Mouse (Mus musculus) liver, adult 2 months (tissue): Measurements from ENCODE around the gene Inca1. TPM values are rescaled to one million over a fixed set of nuclear protein-coding genes. Genes with fewer than 3 reads are reported as not detected.

Experiments used
- DNase-seq: peaks from one replicate; pipeline ENCODE4 v3.0.0-alpha.2; 2011; ENCODE audit warnings: low read depth, low spot score; ENCODE audit errors: extremely low read depth
- H3K27ac ChIP-seq: fragments of 200-500 bp; replicated peaks from 2 replicates; pipeline ENCODE4 v1.5.1; 2012; ENCODE audit warnings: low read depth, mild to moderate bottlenecking, control low read depth, inconsistent platforms, low read length; ENCODE audit not compliant: insufficient read depth
- H3K27me3 ChIP-seq: fragments of 200-500 bp; 2 replicates; pipeline ENCODE4 v1.6.1; 2012; ENCODE audit warnings: mild to moderate bottlenecking, moderate library complexity, low read length, inconsistent platforms; ENCODE audit not compliant: control insufficient read depth, insufficient read depth
- H3K36me3 ChIP-seq: fragments of 200-500 bp; 2 replicates; pipeline ENCODE4 v1.6.1; 2012; ENCODE audit warnings: low read length, inconsistent platforms; ENCODE audit not compliant: control insufficient read depth, insufficient read depth
- H3K4me1 ChIP-seq: fragments of 200-500 bp; 2 replicates; pipeline ENCODE4 v1.6.1; 2011; ENCODE audit warnings: low read length; ENCODE audit not compliant: control insufficient read depth, insufficient read depth
- H3K4me3 ChIP-seq: fragments of 200-500 bp; 2 replicates; pipeline ENCODE4 v1.5.1; 2011; ENCODE audit warnings: low read depth, mild to moderate bottlenecking, control low read depth, low read length, moderate library complexity; ENCODE audit not compliant: insufficient read depth
- H3K79me2 ChIP-seq: fragments of 200-500 bp; 2 replicates; pipeline ENCODE4 v1.6.1; 2012; ENCODE audit warnings: inconsistent platforms, mild to moderate bottlenecking, low read length, moderate library complexity; ENCODE audit not compliant: control insufficient read depth, insufficient read depth
- H3K9ac ChIP-seq: fragments of 200-500 bp; 2 replicates; pipeline ENCODE4 v1.6.1; 2012; ENCODE audit warnings: low read depth, mild to moderate bottlenecking, control low read depth, inconsistent platforms, low read length
- CTCF ChIP-seq: fragments of 200-500 bp; IDR thresholded peaks from 2 replicates; pipeline ENCODE4 v1.5.1; 2011; ENCODE audit warnings: low read depth, low read length, control low read depth
- POLR2A ChIP-seq: fragments of 200-500 bp; IDR thresholded peaks from 2 replicates; pipeline ENCODE4 v1.6.1; 2011; ENCODE audit warnings: low read length, control low read depth; ENCODE audit not compliant: insufficient read depth; ENCODE audit errors: extremely low read depth
- WGBS: fragments of 180-500 bp; shearing (Covaris S2); methylation state at CpG from one replicate; pipeline ENCODE4 v1.1.7; 2018; 5-methylcytosine and 5-hydroxymethylcytosine counted together
- polyA plus RNA-seq: library from polyadenylated mRNA; depleted of rRNA; stranded (reverse); fragments of >200 nt; gene quantifications from 2 replicates; pipeline ENCODE4 v1.2.3, GENCODE M21; 2012
- total RNA-seq: library from RNA; depleted of rRNA; stranded (reverse); fragments of >200 nt; gene quantifications from 2 replicates; pipeline ENCODE4 v1.2.3, GENCODE M21; 2014

Gene Inca1
- total and polyA plus RNA-seq, 2 experiments: 18.4 to 29.9 TPM

DNA sequence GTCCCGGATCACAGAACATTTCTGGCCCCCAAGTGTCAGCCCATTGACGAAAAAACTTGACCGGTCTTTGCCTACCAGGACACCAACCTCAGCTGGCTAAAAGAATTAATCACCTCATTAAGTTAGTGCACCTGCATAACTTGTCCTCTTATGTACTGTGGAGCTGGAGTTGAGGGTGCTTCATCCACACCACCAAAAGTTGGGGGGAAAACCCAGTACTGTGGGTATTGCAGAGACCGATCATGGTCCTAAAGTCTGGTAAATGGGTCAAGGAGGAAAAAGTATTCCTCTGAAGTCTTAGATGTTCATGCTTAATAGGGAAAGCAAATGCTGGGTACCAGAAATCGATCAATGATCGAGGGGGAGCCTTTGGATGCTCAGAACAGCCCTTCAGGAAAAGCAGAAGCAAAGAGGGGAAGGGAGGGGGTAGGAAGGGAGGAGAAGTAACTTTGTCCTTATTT lies 47.0 kb downstream of the Inca1 start:
- Histone ChIP-seq H3K9ac (peak overlapping the region; percentile 98), H3K27me3 (no peaks in the 10 kb centered on the region), H3K27ac (peak overlapping the region; percentile 42), H3K79me2 (peaks cover 30% of the 10 kb centered on the region), H3K4me1 (peaks cover 23% of the 10 kb centered on the region), H3K36me3 (peaks cover 36% of the 10 kb centered on the region), H3K4me3 (peak overlapping the region; percentile 96)
- no peak for DNase-seq
- TF ChIP-seq POLR2A (no peak), CTCF (no peak)
- 20% methylated on average over 6 of the region's 6 CpGs for WGBS

GRCm38 (mm10) chr11:70652029-70652883 lies 47.7 kb downstream of the Inca1 start:
- peaks cover 23% of the 10 kb centered on the region for H3K4me1 ChIP-seq
- TF ChIP-seq CTCF: no peak
- no peak for TF ChIP-seq POLR2A
- peaks cover 34% of the 10 kb centered on the region for H3K79me2 ChIP-seq
- peak overlapping the region; percentile 96 for H3K4me3 ChIP-seq
- peak overlapping the region; percentile 42 for H3K27ac ChIP-seq
- no peak for DNase-seq
- peaks cover 36% of the 10 kb centered on the region for H3K36me3 ChIP-seq
- WGBS: 22% methylated on average over 12 of the region's 12 CpGs
- H3K9ac ChIP-seq: peak overlapping the region; percentile 98
- H3K27me3 ChIP-seq: no peaks in the 10 kb centered on the region

DNA sequence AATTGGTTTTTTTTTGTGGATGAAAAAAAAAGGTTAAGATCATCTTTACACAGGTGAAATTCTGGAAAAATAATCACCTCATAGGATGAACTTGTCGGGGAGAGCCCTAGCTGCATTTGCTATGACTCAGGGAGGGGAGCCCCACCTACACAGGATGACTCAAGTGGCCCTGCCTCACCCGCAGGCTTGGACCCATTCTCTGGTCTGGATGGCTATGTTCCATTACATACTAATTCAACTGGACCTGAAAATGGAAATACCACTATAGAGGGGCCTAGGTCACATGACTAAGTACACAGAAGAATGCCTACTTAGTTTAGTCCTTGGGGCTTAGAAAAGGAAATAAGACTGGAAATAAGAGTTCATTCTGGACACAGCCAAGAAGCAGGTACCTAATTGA lies 48.6 kb downstream of the Inca1 start:
- DNase-seq: no peak
- Histone ChIP-seq H3K79me2 (peaks cover 38% of the 10 kb centered on the region), H3K4me3 (no peak overlapping the region), H3K36me3 (peaks cover 36% of the 10 kb centered on the region), H3K27ac (no peak overlapping the region), H3K9ac (no peak overlapping the region), H3K27me3 (no peaks in the 10 kb centered on the region), H3K4me1 (peaks cover 21% of the 10 kb centered on the region)
- TF ChIP-seq CTCF (no peak), POLR2A (no peak)
- WGBS: 40% methylated on average over 2 of the region's 2 CpGs

DNA sequence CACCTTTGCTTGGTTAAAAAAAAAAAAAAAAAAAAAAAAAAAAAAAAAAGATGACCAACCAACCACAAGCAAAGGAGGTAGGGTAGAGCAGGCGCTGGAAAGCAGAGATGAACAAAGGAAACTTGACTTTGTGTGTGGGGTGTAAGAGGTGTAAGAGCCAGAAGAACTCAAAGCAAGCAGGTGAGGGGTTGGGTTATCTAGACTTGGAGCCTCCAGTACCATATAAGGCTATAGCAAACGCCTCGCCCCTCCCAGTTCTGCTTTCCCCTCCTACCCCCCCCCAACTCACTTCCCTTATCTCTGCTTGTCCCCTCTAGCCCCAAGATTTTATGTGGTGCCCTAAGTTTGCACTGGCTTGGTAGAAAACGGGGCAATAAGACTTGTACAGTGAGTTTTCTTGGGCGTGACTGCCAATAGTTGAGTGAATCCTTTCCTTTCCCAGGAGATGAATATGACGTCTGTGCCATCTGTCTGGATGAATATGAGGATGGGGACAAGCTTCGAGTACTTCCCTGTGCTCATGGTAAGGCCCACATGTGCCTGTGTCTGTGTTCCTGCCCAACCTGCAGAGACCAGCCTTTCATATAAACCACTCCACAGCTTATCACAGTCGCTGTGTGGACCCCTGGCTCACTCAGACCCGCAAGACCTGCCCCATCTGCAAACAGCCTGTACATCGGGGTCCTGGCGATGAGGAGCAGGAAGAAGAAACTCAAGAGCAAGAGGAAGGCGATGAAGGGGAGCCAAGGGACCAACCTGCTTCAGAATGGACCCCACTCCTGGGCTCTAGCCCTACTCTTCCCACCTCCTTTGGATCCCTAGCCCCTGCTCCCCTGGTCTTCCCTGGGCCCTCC lies 49.4 kb downstream of the Inca1 start:
- H3K27ac ChIP-seq: no peak overlapping the region
- no peak overlapping the region; the same call in 1 of the 2 replicates for H3K9ac ChIP-seq
- no peaks in the 10 kb centered on the region for H3K27me3 ChIP-seq
- H3K36me3 ChIP-seq: peaks cover 36% of the 10 kb centered on the region
- no peak for DNase-seq
- no peak overlapping the region for H3K4me3 ChIP-seq
- TF ChIP-seq CTCF (no peak), POLR2A (no peak)
- 71% methylated on average over 12 of the region's 12 CpGs for WGBS
- H3K79me2 ChIP-seq: peaks cover 39% of the 10 kb centered on the region
- peaks cover 29% of the 10 kb centered on the region for H3K4me1 ChIP-seq

GRCm38 (mm10) chr11:70649185-70649734 lies 50.7 kb downstream of the Inca1 start:
- H3K36me3 ChIP-seq: peaks cover 38% of the 10 kb centered on the region

More at GRCm38 (mm10) chr11:70649185-70649734, 50.7 kb downstream of the Inca1 start:
- Histone ChIP-seq H3K4me3 (no peak overlapping the region), H3K79me2 (peaks cover 37% of the 10 kb centered on the region), H3K27ac (peak overlapping the region; percentile 13; the same call in 1 of the 2 replicates), H3K4me1 (peaks cover 29% of the 10 kb centered on the region), H3K9ac (no peak overlapping the region), H3K27me3 (no peaks in the 10 kb centered on the region)
- no peak for DNase-seq
- 52% methylated on average over 8 of the region's 8 CpGs for WGBS
- no peak for TF ChIP-seq POLR2A
- TF ChIP-seq CTCF: no peak
